Mouse (Mus musculus) liver, embryonic 14.5 days (tissue): Measurements from ENCODE around the gene Heatr3. TPM values are rescaled to one million over a fixed set of nuclear protein-coding genes. Genes with fewer than 3 reads are reported as not detected.

Experiments used
- ATAC-seq: fragments of 200-750 bp; cut with Nextera tagmentation; 2 replicates; pipeline ENCODE4 v1.8.0; 2017; ENCODE audit warnings: moderate number of reproducible peaks, mild to moderate bottlenecking, moderate library complexity; ENCODE audit not compliant: insufficient read depth
- DNase-seq, 3 experiments: peaks; one replicate each; pipeline ENCODE4 v3.0.0-alpha.2; 2012 to 2013; ENCODE audit warnings: low read depth in 3 of 3, low spot score in 3 of 3
- H3K27ac ChIP-seq: fragments of 300-500 bp; sonication (generic); 2 replicates; pipeline ENCODE4 v1.5.1; 2014; ENCODE audit warnings: moderate library complexity, mild to moderate bottlenecking, control low read depth, inconsistent platforms
- H3K27me3 ChIP-seq: fragments of 300-500 bp; sonication (generic); 2 replicates; pipeline ENCODE4 v1.6.1; 2014; ENCODE audit warnings: mild to moderate bottlenecking, low read length, moderate library complexity; ENCODE audit not compliant: control insufficient read depth, insufficient read depth
- H3K36me3 ChIP-seq: fragments of 300-500 bp; sonication (generic); replicated peaks from 2 replicates; pipeline ENCODE4 v1.6.1; 2014; ENCODE audit warnings: low read depth; ENCODE audit not compliant: control insufficient read depth, insufficient read depth
- H3K4me1 ChIP-seq, 2 experiments: fragments of 200-500 bp in 1 of 2; fragments of 300-500 bp in 1 of 2; sonication (generic) in 1 of 2; replicated peaks; 2 replicates each; pipeline ENCODE4 v1.6.1; 2012 to 2014; ENCODE audit warnings: antibody characterized with exemption in 1 of 2, inconsistent platforms in 1 of 2, low read length in 1 of 2; ENCODE audit not compliant: control insufficient read depth in 2 of 2, insufficient read depth in 2 of 2
- H3K4me2 ChIP-seq: fragments of 300-500 bp; sonication (generic); 2 replicates; pipeline ENCODE4 v1.6.1; 2014; ENCODE audit warnings: low read depth, mild to moderate bottlenecking, control low read depth, moderate library complexity
- H3K4me3 ChIP-seq, 2 experiments: fragments of 200-500 bp in 1 of 2; fragments of 300-500 bp in 1 of 2; sonication (generic) in 1 of 2; 2 replicates each; pipeline ENCODE4 v1.5.1; 2012 to 2014; ENCODE audit warnings: low read depth in 2 of 2, low read length in 2 of 2, mild to moderate bottlenecking in 2 of 2, control low read depth in 1 of 2, inconsistent platforms in 1 of 2, moderate library complexity in 1 of 2; ENCODE audit not compliant: insufficient read depth in 1 of 2
- H3K9ac ChIP-seq: fragments of 300-500 bp; sonication (generic); replicated peaks from 2 replicates; pipeline ENCODE4 v1.6.1; 2014; ENCODE audit warnings: mild to moderate bottlenecking, control low read depth, moderate library complexity
- H3K9me3 ChIP-seq: fragments of 300-500 bp; sonication (generic); 2 replicates; pipeline ENCODE4 v1.6.1; 2016; ENCODE audit warnings: low read length, mixed read lengths; ENCODE audit not compliant: control insufficient read depth
- CTCF ChIP-seq: IDR thresholded peaks from 2 replicates; pipeline ENCODE4 v1.5.1; 2016; ENCODE audit warnings: antibody characterized with exemption, low read depth, control low read depth
- EP300 ChIP-seq: IDR thresholded peaks from 2 replicates; pipeline ENCODE4 v1.6.1; 2016; ENCODE audit warnings: antibody characterized with exemption, low read depth
- WGBS: fragments of 180-500 bp; shearing (Covaris S2); extraction: QIAGEN DNeasy Blood & Tissue Kit; methylation state at CpG from one replicate; pipeline ENCODE4 v1.1.7; 2014; ENCODE audit not compliant: insufficient replicate concordance; 5-methylcytosine and 5-hydroxymethylcytosine counted together
- polyA plus RNA-seq, 2 experiments: library from polyadenylated mRNA; depleted of rRNA in 1 of 2; stranded (reverse) in 1 of 2; unstranded in 1 of 2; fragments of >200 nt; fragmentation: Nextera tagmentation in 1 of 2; extraction: Ambion mirVana in 1 of 2; gene quantifications; 2 replicates each; pipeline versions ENCODE4 v1.2.1 to v1.2.3; 2012 to 2014

The Heatr3 gene
- polyA plus RNA-seq, 2 experiments, result 17.3 to 23.3 TPM

DNA sequence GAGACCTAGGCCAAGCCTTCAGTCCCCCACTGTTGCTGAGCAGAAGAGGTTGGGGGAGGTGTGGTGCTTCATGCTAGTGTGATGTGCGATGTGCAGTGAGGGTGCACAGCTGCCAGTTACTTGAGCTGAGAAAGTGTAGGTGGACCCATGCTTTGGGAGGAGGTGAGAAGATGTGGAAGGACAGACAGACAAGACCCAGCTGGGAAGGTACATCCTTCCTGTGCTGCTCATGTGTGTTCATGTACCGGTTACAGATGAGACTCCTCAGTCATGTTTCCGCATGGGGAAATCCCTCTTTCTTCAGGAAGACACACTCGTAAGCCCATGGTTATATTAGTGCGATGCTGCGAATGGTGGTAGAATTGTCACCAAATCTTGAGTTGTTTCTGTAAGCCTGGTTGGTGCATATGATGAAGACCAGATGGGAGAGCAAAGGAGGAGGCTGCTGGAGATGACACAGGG, 13.3 kb downstream of the Heatr3 start:
- DNase-seq (no peak), ATAC-seq (no peak)
- H3K27me3 ChIP-seq, result no peaks in the 10 kb centered on the region
- H3K4me2 ChIP-seq, result no peak overlapping the region
- H3K36me3 ChIP-seq, result peaks cover 34% of the 10 kb centered on the region
- H3K9ac ChIP-seq, result no peak overlapping the region
- no peak overlapping the region for H3K4me3 ChIP-seq
- no peak overlapping the region for H3K27ac ChIP-seq
- no peaks in the 10 kb centered on the region for H3K9me3 ChIP-seq
- 89% methylated on average over 6 of the region's 6 CpGs for WGBS
- no peaks in the 10 kb centered on the region for H3K4me1 ChIP-seq
- TF ChIP-seq EP300 (no peak), CTCF (no peak)

DNA sequence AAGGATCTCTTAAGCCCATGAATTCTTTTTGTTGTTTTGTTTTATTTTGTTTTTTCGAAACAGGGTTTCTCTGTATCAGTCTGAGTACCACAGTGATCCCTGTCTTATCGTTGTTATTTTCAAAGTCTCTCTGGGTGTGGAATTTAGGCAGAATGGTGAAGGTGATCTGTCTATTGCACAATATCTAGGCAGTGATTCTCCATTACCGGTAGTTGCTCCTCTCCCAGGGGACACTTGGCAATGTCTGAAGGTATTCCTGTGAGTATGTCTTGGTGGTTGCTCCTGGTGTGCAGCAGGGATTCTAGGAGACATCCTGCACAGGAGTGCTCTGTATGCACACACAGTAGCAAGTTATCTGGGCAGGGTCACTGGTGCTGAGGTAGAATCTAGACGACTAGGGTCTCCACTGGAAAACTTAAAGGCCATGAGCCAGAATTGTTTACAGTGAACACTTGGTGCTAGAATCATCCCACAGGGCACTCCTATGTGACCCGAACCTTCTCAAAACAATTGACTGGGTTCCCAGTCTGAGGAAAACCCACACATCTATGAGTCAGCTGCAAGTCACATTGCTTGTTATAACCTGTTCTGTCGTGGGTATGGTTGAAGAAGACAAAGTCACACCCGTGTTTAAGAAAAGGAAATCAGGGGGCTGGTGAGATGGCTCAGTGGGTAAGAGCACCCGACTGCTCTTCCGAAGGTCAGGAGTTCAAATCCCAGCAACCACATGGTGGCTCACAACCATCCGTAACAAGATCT, 22.8 kb downstream of the Heatr3 start:
- Histone ChIP-seq H3K9me3 (no peaks in the 10 kb centered on the region), H3K4me3 (no peak overlapping the region), H3K4me2 (no peak overlapping the region), H3K27ac (no peak overlapping the region), H3K27me3 (no peaks in the 10 kb centered on the region), H3K9ac (no peak overlapping the region), H3K36me3 (peaks cover 31% of the 10 kb centered on the region), H3K4me1 (no peaks in the 10 kb centered on the region)
- WGBS, result 76% methylated on average over 9 of the region's 10 CpGs
- TF ChIP-seq EP300 (no peak), CTCF (no peak)
- DNase-seq (no peak), ATAC-seq (no peak)

DNA sequence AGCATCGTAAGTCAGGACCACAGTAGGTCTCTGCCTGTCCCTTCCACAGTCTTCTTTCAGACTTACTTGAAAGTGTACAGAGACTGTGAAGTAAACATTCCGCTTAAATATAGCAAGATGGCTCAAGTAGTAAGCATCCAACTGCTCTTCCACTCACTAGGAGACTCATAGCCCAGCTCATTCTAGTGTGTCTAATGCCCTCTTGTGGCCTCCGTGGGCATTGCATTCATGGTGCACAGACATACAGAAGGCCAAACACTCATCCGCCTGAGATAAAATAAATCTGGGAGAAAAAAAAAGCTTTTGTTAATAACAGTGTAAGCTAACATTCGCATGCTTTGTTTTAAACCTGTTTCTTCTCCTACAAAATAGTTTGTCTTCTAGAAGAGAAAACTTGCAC, 23.8 kb downstream of the Heatr3 start:
- Histone ChIP-seq H3K9me3 (no peaks in the 10 kb centered on the region), H3K4me3 (no peak overlapping the region), H3K4me1 (no peaks in the 10 kb centered on the region), H3K9ac (no peak overlapping the region), H3K27me3 (no peaks in the 10 kb centered on the region), H3K27ac (no peak overlapping the region), H3K36me3 (peaks cover 35% of the 10 kb centered on the region), H3K4me2 (no peak overlapping the region)
- peak; percentile 88 for TF ChIP-seq CTCF
- TF ChIP-seq EP300, result no peak
- DNase-seq (peak; percentile 48 to 61 (median 54)), ATAC-seq (peak; percentile 50; the same call in 1 of the 2 replicates)
- 61% methylated on average over 5 of the region's 5 CpGs for WGBS

DNA sequence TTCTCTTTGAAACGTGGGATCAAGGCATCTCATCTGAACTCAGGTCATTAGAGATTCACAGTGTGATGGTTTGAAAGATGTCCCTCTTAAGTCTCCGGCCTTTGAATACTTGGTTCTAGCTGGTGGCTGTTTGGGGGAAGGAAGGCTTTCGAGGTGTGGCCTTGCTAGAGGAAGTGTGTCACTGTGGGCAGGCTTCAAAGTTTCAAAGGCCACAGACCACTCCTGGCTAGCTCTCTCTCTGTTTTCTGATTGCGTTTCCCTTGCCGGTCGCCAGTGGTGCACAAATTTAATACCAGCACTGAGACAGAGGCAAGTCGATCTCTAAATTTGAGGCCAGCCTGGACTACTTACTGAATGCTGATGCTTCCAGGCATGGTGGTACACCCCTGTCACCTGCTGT, 37.6 kb downstream of the Heatr3 start:
- H3K27me3 ChIP-seq, result no peaks in the 10 kb centered on the region
- 0 out of 4 replicates have a peak, but pooled peaks cover 0 to 4% of the 10 kb centered on the region in 2 experiments for H3K4me1 ChIP-seq
- ATAC-seq, result no peak
- H3K4me3 ChIP-seq, result no peak overlapping the region
- H3K9ac ChIP-seq, result no peak overlapping the region
- peaks cover 6% of the 10 kb centered on the region; the same call in 1 of the 2 replicates for H3K36me3 ChIP-seq
- 50% methylated on average over 7 of the region's 7 CpGs for WGBS
- no peak overlapping the region for H3K27ac ChIP-seq
- no peaks in the 10 kb centered on the region for H3K9me3 ChIP-seq
- no peak overlapping the region for H3K4me2 ChIP-seq
- no peak for DNase-seq
- TF ChIP-seq EP300, result no peak
- no peak for TF ChIP-seq CTCF

DNA sequence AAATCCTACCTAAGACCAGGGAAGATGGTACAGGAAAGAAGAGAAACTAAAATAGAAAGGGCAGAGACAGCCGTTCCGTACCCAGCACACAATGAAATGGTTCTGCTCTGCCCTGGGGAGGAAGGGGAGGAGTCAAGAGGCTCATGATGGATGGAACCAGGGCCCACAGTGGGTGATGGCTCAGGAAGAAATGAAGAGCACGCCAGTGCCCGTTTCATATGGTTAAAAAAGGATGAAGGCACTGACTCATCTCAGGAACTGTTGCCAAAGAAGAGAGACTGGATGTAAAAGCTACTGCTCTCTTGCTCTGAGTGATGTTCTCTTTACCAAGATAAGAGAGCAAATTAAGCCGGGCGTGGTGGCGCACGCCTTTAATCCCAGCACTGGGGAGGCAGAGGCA, 39.6 kb downstream of the Heatr3 start:
- WGBS, result 68% methylated on average over 8 of the region's 8 CpGs

More for the DNA sequence above, 39.6 kb downstream of the Heatr3 start:
- no peaks in the 10 kb centered on the region for H3K36me3 ChIP-seq
- H3K4me2 ChIP-seq, result no peak overlapping the region
- no peak for ATAC-seq
- no peak for DNase-seq
- H3K27me3 ChIP-seq, result no peaks in the 10 kb centered on the region
- no peak overlapping the region for H3K27ac ChIP-seq
- H3K9me3 ChIP-seq, result no peaks in the 10 kb centered on the region
- H3K9ac ChIP-seq, result no peak overlapping the region
- no peak for TF ChIP-seq CTCF
- TF ChIP-seq EP300, result no peak
- no peak overlapping the region for H3K4me3 ChIP-seq
- 0 out of 4 replicates have a peak, but pooled peaks cover 0 to 4% of the 10 kb centered on the region in 2 experiments for H3K4me1 ChIP-seq
